Mouse (Mus musculus) stomach, adult 2 months (tissue): ENCODE data around the gene Slc37a4. TPM values are rescaled to one million over a fixed set of nuclear protein-coding genes. Genes with fewer than 3 reads are reported as not detected.

Source experiments
- polyA plus RNA-seq: library from polyadenylated mRNA; depleted of rRNA; stranded (reverse); fragments of >200 nt; gene quantifications from 2 replicates; pipeline ENCODE4 v1.2.3, GENCODE M21; 2012; rRNA removed

The Slc37a4 gene
- 9.2 and 12.1 TPM in 2 replicates for polyA plus RNA-seq

DNA sequence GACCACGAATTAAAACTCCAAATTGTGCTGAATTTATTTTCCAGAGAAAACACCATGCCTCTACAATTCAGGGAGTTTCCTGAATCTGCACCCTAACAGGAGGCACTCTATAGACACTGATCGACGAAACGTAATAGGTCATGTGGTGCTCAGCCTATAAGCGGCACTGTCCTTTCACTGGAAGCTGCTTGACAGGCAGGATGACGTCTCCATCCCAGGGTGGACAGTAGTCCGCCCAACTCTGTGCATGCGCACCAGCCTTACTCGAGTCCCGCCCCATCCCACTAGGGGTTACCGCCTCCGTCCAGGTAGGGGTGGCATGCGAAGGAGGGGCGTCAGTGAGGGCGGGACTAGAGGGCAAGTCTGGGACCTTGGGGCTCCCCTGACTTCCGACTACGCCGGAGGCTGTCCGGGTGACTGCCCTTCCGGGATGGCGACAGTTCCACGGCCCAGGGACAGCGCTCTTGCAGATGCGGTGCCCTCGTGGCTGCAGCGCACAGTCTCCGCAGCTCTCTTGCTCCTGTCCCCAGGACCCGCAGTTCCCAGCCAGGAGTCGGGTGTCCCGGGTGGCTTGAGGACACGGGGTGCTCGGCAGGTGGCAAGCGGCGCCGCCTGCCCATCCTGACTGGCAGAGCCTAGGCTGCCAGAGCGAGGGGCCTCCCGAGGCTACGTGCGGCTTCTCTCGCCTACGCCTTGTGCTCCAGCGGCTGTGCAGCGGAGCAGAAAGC lies at the start of gene Slc37a4:
Slc37a4 (plus strand) TSS at position 169 of the 728 bp plus-strand sequence.

DNA sequence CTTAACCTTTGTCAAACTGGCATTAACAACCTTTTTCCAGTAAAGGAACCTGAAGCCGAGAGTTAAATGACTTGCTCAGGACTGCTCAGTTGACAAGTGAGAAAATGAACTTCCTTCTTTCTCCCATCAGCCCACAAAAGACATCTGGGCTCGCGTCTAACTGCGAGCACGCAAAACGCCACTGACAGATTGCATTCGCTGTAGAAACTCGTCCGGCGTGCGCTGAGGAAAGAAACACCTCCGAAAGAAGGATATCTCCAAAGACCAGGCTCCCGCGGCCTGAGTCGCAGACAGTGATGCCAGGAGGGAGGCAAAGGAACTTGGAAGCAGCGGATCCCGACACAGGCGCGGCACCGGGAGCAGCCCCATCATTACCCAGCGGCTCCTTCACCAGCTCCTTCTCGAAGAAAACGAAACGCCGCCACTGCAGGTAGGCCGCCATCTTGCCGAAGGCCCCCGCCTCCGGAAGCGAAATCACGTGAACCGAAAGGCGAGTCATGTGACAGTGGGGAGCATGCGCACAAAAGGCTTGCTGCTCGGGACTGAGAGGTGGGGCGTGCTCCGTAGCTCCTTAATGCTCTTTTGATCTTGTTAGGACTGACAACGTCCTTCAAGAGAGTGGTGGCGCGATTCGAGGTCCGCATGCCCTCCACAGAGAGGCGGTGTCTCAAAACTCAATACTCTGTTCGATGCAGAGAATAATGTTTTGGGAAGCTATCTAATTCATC lies 35.3 kb upstream of the Slc37a4 start, which contains the start of gene Vps11:
Vps11 (minus strand) TSS at position 481 of the 728 bp plus-strand sequence.

DNA sequence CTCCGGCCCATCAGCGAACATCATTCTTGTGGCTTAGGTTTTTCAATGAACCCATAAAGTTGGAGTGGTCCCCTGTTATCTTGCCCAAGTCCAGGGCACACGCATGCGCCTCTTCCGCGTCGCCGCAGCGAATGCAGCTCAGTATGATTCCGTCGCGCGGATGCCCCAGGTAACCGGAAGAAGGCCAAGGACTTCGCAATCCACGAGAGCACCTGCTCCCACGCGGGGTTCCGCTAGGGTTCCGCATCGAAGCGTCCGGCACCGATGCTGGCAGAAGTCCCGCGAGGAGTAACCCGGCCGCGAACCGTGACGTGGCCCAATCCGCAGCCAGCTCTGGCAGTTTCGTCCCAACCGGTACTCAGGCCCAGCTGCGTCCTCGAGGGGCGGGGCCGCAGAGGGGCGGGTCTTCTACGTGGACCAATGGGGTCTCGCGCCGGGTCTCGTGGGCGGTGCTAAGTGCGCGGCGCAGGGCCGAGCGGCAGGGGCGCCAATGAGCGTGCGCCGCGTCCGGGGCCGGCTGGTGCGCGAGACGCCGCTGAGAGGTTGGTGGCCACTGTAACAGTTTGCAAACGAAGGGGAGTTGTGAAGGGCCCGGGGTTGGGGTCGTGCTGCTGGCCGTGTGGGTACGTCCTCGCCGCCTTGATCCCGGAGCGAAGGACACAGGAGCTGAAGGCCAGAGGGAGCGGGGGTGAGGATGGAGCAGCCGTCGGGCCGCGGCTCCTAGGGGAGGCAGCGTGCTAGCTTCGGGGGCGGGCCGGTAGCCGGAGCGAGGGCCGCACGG lies 17.4 kb upstream of the Slc37a4 start, which contains the start of gene Hyou1:
Hyou1 (plus strand) TSS at position 437 of the 781 bp plus-strand sequence.

DNA sequence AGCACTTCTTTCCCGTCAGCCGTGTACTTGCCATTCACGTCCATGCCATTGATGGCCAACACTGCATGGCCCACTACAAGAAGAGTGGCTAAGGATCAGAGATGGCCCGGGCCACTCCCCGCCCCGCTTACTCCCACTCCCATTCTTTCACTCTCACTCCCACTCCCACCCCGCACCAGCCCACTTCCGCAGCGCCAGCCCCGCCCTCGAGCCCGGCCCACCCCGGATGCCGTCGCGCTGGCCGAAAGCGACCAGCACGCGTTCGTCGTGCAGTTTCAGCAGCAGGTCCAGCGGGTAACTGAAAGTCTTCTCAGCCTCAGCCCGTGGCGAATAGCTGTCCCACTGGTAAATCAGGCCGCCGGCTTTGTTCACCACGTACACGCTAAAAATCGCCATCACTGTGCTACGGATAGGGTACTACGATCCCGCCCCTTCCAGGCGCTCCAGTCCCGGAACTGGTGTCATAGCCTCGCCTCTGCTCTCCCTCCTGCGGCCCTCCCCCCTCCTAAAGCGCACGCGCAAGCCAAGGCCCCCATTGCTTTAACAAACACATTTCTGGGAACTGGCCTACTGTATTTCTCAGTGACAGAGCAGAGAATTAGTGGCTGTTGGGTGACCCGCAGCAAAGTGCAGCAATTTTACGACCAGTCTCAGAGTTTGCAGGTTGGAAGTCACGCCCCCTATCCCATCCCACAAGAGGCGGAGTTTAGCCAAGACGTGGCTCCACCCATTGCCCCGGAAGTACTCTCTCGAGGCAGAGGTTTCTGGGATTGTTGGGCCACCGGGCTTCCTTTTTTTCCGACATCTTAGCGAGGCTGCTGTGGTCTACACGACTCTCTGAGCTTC lies 10.5 kb downstream of the Slc37a4 start, which contains the start of the genes Rps25 and Trappc4:
Rps25 (plus strand) TSS at position 234 of the 846 bp plus-strand sequence.
Trappc4 (minus strand) TSS at position 695 of the 846 bp plus-strand sequence.

DNA sequence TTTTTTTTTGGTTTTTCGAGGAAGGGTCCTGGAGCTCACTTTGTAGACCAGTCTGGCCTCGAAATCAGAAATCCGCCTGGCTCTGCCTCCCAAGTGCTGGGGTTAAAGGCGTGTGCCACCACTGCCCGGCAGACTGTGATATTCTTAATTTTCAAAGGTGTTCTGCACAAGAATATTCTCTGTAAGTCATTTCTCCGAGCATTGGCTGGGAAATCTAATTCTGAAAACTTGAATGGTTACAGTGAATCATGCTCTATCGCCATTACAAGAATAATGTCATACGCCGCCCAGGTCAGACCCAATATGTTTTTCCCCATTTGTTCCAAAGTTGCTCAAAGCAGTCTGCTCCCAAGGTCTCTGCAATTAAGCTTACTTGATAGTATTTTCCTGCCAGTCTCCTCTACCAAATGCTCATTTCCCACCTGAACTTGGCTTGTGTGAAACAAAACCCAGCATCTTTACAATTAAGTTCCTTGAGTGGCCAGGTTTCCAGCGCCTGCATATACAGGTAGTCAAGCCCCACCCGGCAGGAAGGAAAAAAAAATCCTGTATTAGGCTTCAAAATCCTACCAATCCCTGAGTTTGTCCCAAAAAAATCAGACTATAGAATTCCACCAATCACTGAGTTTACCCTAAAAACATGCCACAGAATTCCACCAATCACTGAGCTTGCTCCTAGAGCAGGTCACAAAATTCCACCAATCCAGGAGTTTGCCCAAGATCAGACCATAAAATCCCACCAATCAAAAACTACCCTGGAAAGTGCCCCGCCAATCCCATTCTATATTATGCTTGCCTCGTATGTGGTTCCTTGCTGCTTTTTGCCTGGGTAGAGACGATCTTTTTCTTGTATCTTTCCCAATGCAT lies 22.1 kb downstream of the Slc37a4 start, which contains the start of gene Ccdc84:
Ccdc84 (minus strand) TSS at position 51 of the 867 bp plus-strand sequence.

DNA sequence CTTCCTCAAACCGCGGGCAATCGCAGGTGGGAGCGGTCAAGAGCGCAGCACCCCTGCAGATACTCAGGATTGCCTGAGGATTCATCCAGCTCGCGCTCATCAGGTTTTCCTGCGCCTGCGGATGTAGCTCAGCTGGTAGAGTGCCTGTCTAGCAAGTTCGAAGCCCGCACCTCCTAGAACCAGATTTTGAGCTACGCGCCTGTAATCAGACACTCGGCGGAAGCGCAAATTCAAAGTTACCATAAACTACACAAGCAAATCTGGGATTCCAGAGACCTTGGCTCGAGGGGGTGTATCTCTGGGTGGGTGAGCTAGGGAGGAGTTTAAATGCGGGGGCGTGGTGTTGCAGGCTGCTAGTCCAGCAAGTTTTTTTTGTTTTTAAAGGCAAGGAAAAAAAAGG lies 44.3 kb downstream of the Slc37a4 start, which contains the start of gene Foxr1:
Foxr1 (minus strand) TSS at position 176 of the 400 bp plus-strand sequence.

Other genes starting within 250 kb of the Slc37a4 start
- 2.5 TPM in 2 replicates for gene Cbl, start 162.8 kb upstream of the Slc37a4 start, polyA plus RNA-seq
- gene Ccdc153, start 156.2 kb upstream of the Slc37a4 start, polyA plus RNA-seq: 0.06 TPM in 1 of 2 replicates, not detected in the other
- gene Pdzd3, start 145.4 kb upstream of the Slc37a4 start, polyA plus RNA-seq: not detected in 2 replicates
- 4.4 and 5.1 TPM in 2 replicates for gene Nlrx1, start 128.3 kb upstream of the Slc37a4 start, polyA plus RNA-seq
- gene Abcg4, start 108.2 kb upstream of the Slc37a4 start, polyA plus RNA-seq: 3.1 and 3.2 TPM in 2 replicates
- 3.4 and 5.5 TPM in 2 replicates for gene Hinfp, start 91.2 kb upstream of the Slc37a4 start, polyA plus RNA-seq
- 38.4 and 40.7 TPM in 2 replicates for gene C2cd2l, start 76.6 kb upstream of the Slc37a4 start, polyA plus RNA-seq
- 27.1 and 28.1 TPM in 2 replicates for gene Dpagt1, start 70.8 kb upstream of the Slc37a4 start, polyA plus RNA-seq
- 42.8 and 86.6 TPM in 2 replicates for gene H2afx, start 62.2 kb upstream of the Slc37a4 start, polyA plus RNA-seq
- gene Hmbs, start 52.6 kb upstream of the Slc37a4 start, polyA plus RNA-seq: 19.0 and 20.5 TPM in 2 replicates
- gene Vps11, start 35.2 kb upstream of the Slc37a4 start, polyA plus RNA-seq: 7.8 and 9.0 TPM in 2 replicates
- gene Hyou1, start 17.4 kb upstream of the Slc37a4 start, polyA plus RNA-seq: 23.7 and 29.7 TPM in 2 replicates
- gene Rps25, start 10.3 kb downstream of the Slc37a4 start, polyA plus RNA-seq: 17.8 and 26.3 TPM in 2 replicates
- gene Trappc4, start 10.7 kb downstream of the Slc37a4 start, polyA plus RNA-seq: 11.9 and 17.8 TPM in 2 replicates
- gene Ccdc84, start 21.7 kb downstream of the Slc37a4 start, polyA plus RNA-seq: 6.7 and 13.0 TPM in 2 replicates
- not detected in 2 replicates for gene Foxr1, start 44.3 kb downstream of the Slc37a4 start, polyA plus RNA-seq
- 0.19 and 0.81 TPM in 2 replicates for gene Upk2, start 58.1 kb downstream of the Slc37a4 start, polyA plus RNA-seq
- 23.6 and 25.0 TPM in 2 replicates for gene Bcl9l, start 86.0 kb downstream of the Slc37a4 start, polyA plus RNA-seq
- 0.04 and 0.05 TPM in 2 replicates for gene Cxcr5, start 165.0 kb downstream of the Slc37a4 start, polyA plus RNA-seq
- gene Ddx6, start 208.0 kb downstream of the Slc37a4 start, polyA plus RNA-seq: 2.8 and 4.1 TPM in 2 replicates